Mouse (Mus musculus) kidney, adult 10 weeks (tissue): ENCODE data around the gene Cacng1. TPM values are rescaled to one million over a fixed set of nuclear protein-coding genes. Genes with fewer than 3 reads are reported as not detected.

ENCODE experiments used
- polyA plus RNA-seq: library from polyadenylated mRNA; stranded (reverse); fragments of 350-450 nt; fragmentation: Illumina TruSeq; extraction: RNeasy Lipid Tissue Mini Kit (QIAGEN cat#74804); gene quantifications from one replicate; pipeline ENCODE4 v1.2.3, GENCODE M21; 2014; ENCODE audit warnings: low read depth, low replicate concordance

Gene Cacng1
- not detected for polyA plus RNA-seq

GRCm38 (mm10) chr11:107716332-107716938 lies at the start of gene Cacng1:
TSS of gene Cacng1 (minus strand) at chr11:107716522.

Other genes starting within 250 kb of the Cacng1 start
- 43.1 TPM for gene Pitpnc1, start 245.8 kb downstream of the Cacng1 start, polyA plus RNA-seq
- 203 TPM for gene Psmd12, start 237.0 kb downstream of the Cacng1 start, polyA plus RNA-seq
- 9.7 TPM for gene Helz, start 168.6 kb downstream of the Cacng1 start, polyA plus RNA-seq
- gene Cacng4, start 78.0 kb upstream of the Cacng1 start, polyA plus RNA-seq: 0.24 TPM
- not detected for gene Cacng5, start 198.5 kb upstream of the Cacng1 start, polyA plus RNA-seq